Mouse (Mus musculus): ENCODE data around the gene Pdcd1lg2.

- TF ChIP-seq CTCF (conservative IDR thresholded peaks at IDR 0.05; ENCODE audit: low read length) = no peak
- TF ChIP-seq POU5F1 (IDR thresholded peaks at IDR 0.05; ENCODE audit: borderline replicate concordance, low read length) = no peak
Observed at GRCm38 (mm10) chr19:29406042-29407017, 4.4 kb upstream of the Pdcd1lg2 start.
